Mouse (Mus musculus) limb, embryonic 14.5 days (tissue): ENCODE measurements around the gene Arnt. TPM values are rescaled to one million over a fixed set of nuclear protein-coding genes. Genes with fewer than 3 reads are reported as not detected.
"Not testable (repeated sequence)": the region's sequence is repeated elsewhere in the genome, so short reads cannot be mapped to it uniquely, and the experiment has no call there.

Experiments
- ATAC-seq: fragments of 200-750 bp; cut with Nextera tagmentation; 2 replicates; pipeline ENCODE4 v1.8.0; 2017; ENCODE audit warnings: low read depth, moderate number of reproducible peaks, moderate TSS enrichment; ENCODE audit not compliant: low FRiP score
- DNase-seq: peaks from one replicate; pipeline ENCODE4 v3.0.0-alpha.2; 2015; ENCODE audit warnings: low spot score
- H3K27ac ChIP-seq: fragments of 300-500 bp; sonication (generic); replicated peaks from 2 replicates; pipeline ENCODE4 v1.5.1; 2014; ENCODE audit warnings: low read depth, mild to moderate bottlenecking, low read length, moderate library complexity, mixed read lengths
- H3K27me3 ChIP-seq: fragments of 300-500 bp; sonication (generic); 2 replicates; pipeline ENCODE4 v1.6.1; 2014; ENCODE audit warnings: low read length, mixed read lengths; ENCODE audit not compliant: control insufficient read depth, insufficient read depth
- H3K36me3 ChIP-seq: fragments of 300-500 bp; sonication (generic); 2 replicates; pipeline ENCODE4 v1.6.1; 2014; ENCODE audit warnings: mild to moderate bottlenecking, low read length, moderate library complexity, mixed read lengths; ENCODE audit not compliant: control insufficient read depth, insufficient read depth
- H3K4me1 ChIP-seq: fragments of 300-500 bp; sonication (generic); 2 replicates; pipeline ENCODE4 v1.6.1; 2014; ENCODE audit warnings: antibody characterized with exemption, low read length, mixed read lengths; ENCODE audit not compliant: control insufficient read depth, insufficient read depth
- H3K4me2 ChIP-seq: fragments of 300-500 bp; sonication (generic); replicated peaks from 2 replicates; pipeline ENCODE4 v1.6.1; 2014; ENCODE audit warnings: low read depth, mild to moderate bottlenecking, low read length, moderate library complexity; ENCODE audit not compliant: severe bottlenecking
- H3K4me3 ChIP-seq: fragments of 300-500 bp; sonication (generic); replicated peaks from 2 replicates; pipeline ENCODE4 v1.5.1; 2014; ENCODE audit warnings: low read length
- H3K9ac ChIP-seq: fragments of 300-500 bp; sonication (generic); 2 replicates; pipeline ENCODE4 v1.6.1; 2014; ENCODE audit warnings: mild to moderate bottlenecking, low read depth, low read length, moderate library complexity; ENCODE audit not compliant: severe bottlenecking
- H3K9me3 ChIP-seq: fragments of 300-500 bp; sonication (generic); 2 replicates; pipeline ENCODE4 v1.6.1; 2016; ENCODE audit warnings: low read length; ENCODE audit not compliant: control insufficient read depth
- POLR2A ChIP-seq: fragments of 200-500 bp; IDR thresholded peaks from 2 replicates; pipeline ENCODE4 v1.8.0; 2012; ENCODE audit warnings: inconsistent platforms, mild to moderate bottlenecking, moderate library complexity, borderline replicate concordance; ENCODE audit not compliant: insufficient read depth, insufficient read length; ENCODE audit errors: extremely low read depth
- WGBS: fragments of 180-500 bp; shearing (Covaris S2); extraction: QIAGEN DNeasy Blood & Tissue Kit; methylation state at CpG from one replicate; pipeline ENCODE4 v1.1.7; 2014; 5-methylcytosine and 5-hydroxymethylcytosine counted together
- polyA plus RNA-seq, 2 experiments: library from polyadenylated mRNA; depleted of rRNA in 1 of 2; stranded (reverse) in 1 of 2; unstranded in 1 of 2; fragments of >200 nt; fragmentation: Nextera tagmentation in 1 of 2; extraction: Ambion mirVana in 1 of 2; gene quantifications; 2 replicates each; pipeline versions ENCODE4 v1.2.1 to v1.2.3; 2012 to 2014

The Arnt gene
- polyA plus RNA-seq, 2 experiments = 37.9 to 57.1 TPM

DNA sequence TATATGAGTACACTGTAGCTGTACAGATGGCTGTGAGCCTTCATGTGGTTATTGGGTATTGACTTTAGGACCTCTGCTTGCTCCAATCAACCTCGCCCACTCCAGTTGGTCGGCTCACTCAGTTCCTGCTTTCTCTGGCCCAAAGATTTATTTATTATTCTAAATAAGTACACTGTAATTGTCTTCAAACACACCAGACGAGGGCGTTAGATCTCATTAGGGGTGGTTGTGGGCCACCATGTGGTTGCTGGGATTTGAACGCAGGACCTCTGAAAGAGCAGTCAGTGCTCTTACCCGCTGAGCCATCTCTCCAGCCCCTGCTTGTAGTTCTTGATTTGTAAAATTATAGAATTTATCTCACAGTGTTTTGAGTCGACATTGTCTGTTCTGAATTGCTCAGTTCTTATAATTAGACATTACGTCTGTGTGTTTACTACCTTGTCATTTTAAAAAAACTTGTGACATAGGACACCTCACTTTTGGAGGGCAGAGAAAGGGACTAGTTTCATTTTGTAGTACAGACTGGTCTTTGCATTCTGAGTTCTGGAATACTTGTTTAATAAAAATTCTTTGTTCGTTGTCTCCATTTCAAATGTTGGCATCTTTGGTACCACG is 780 bp upstream of the Arnt start:
- 76% methylated on average over 10 of the region's 10 CpGs for WGBS
- ATAC-seq (no peak), DNase-seq (no peak)
- H3K27me3 ChIP-seq = no peaks in the 10 kb centered on the region
- H3K4me1 ChIP-seq = peaks cover 8% of the 10 kb centered on the region
- H3K36me3 ChIP-seq = peaks cover 17% of the 10 kb centered on the region
- H3K9me3 ChIP-seq = no peaks in the 10 kb centered on the region
- no peak for TF ChIP-seq POLR2A
- peak overlapping the region; percentile 45 for H3K4me2 ChIP-seq
- H3K9ac ChIP-seq = peak overlapping the region; percentile 84; the same call in 1 of the 2 replicates
- peak overlapping the region; percentile 82 for H3K27ac ChIP-seq
- H3K4me3 ChIP-seq = peak overlapping the region; percentile 88

DNA sequence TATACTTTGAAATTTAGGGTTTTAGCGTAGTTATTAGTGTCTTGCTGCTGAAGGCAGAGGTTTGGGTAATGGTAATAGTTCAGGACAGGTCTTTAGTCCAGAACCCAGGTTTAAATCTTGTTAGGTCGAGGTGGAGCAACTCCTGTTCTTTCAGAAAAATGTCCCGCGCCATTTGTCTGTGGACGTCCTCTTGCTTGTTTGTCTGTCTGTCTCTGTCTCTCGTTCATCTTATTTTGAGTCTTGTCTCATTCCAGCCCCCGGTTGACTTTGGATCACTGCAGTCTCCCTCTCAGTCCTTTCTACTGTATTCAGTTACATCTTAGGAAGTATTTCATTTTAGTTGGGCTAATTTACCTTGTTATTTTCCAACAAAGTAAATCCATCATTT is 789 bp downstream of the Arnt start:
- peak overlapping the region; percentile 72 for H3K4me2 ChIP-seq
- no peak for ATAC-seq
- no peaks in the 10 kb centered on the region for H3K9me3 ChIP-seq
- H3K4me1 ChIP-seq = peaks cover 8% of the 10 kb centered on the region
- peak overlapping the region; percentile 88 for H3K4me3 ChIP-seq
- no peaks in the 10 kb centered on the region for H3K27me3 ChIP-seq
- no peak for TF ChIP-seq POLR2A
- H3K27ac ChIP-seq = peak overlapping the region; percentile 82
- WGBS = 5% methylated on average over 7 of the region's 7 CpGs
- no peak for DNase-seq
- peak overlapping the region; percentile 84 for H3K9ac ChIP-seq
- peaks cover 21% of the 10 kb centered on the region for H3K36me3 ChIP-seq

DNA sequence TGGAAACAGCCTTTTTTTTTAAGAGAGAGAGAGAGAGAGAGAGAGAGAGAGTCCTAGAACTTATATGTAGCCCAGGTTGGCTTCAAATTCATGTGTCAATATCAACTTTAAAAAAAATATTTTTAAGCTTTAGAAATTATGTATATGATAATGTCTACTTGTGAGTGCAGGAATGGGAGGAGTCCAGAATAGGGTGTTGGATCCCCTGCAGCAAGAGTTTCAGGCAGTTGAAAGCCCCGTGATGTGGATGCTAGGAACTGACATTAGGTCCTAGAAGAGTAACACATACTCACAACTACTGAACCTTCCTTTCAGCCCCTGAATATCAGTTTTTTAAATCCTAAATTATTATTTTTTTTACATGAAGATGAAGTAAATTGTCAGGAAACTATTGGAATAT is 1.4 kb downstream of the Arnt start:
- WGBS = 47% methylated on average over 1 of the region's 1 CpGs
- Histone ChIP-seq H3K27ac (no peak overlapping the region), H3K9me3 (no peaks in the 10 kb centered on the region), H3K4me1 (peaks cover 8% of the 10 kb centered on the region), H3K9ac (no peak overlapping the region), H3K4me3 (peak overlapping the region; percentile 88), H3K36me3 (peaks cover 21% of the 10 kb centered on the region), H3K4me2 (peak overlapping the region; percentile 72), H3K27me3 (no peaks in the 10 kb centered on the region)
- no peak for TF ChIP-seq POLR2A
- no peak for ATAC-seq
- DNase-seq = no peak

DNA sequence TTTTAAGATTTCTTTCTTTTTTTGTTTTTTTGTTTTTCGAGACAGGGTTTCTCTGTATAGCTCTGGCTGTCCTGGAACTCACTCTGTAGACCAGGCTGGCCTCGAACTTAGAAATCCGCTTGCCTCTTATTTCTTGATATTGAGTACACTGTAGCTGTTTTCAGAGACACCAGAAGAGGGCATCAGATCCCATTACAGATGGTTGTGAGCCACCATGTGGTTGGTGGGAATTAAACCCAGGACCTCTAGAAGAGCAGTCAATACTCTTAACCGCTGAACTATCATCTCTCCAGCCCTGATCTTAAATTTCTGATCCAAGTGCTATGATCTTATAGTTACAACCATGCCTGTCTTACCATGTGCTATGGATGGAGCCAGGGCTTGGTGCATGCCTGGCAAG is 4.4 kb downstream of the Arnt start:
- H3K27ac ChIP-seq, H3K4me1 ChIP-seq, H3K27me3 ChIP-seq, H3K4me3 ChIP-seq, ATAC-seq, DNase-seq, H3K9me3 ChIP-seq, H3K4me2 ChIP-seq, H3K9ac ChIP-seq: not testable (repeated sequence)
- peaks cover 21% of the 10 kb centered on the region for H3K36me3 ChIP-seq
- 94% methylated on average over 4 of the region's 4 CpGs for WGBS

DNA sequence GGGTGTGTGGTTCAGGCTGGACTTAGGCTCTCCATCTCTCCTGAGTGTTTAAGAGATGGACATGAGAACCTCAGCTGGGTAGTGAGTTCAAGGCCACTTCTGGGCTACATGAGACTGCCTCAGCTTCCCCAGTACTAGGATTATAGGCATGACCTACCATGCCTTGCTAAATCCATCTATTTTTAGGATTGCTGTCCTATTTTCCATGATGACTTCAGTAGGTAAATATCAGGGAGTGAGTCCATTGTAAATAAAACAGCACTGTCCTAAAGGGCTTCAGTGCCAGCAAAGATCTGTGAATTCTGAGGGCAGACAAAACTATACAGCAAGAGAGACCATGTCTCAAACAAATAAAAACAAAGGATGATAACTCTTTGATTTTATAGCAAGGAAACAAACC is 5.5 kb downstream of the Arnt start:
- no peak for TF ChIP-seq POLR2A
- H3K27me3 ChIP-seq = no peaks in the 10 kb centered on the region
- no peaks in the 10 kb centered on the region for H3K9me3 ChIP-seq
- no peak overlapping the region for H3K9ac ChIP-seq
- H3K4me2 ChIP-seq = no peak overlapping the region
- no peak overlapping the region for H3K4me3 ChIP-seq
- peaks cover 8% of the 10 kb centered on the region for H3K4me1 ChIP-seq
- ATAC-seq = no peak
- peaks cover 21% of the 10 kb centered on the region for H3K36me3 ChIP-seq
- no peak for DNase-seq
- H3K27ac ChIP-seq = no peak overlapping the region
